Mouse (Mus musculus) erythroblast, embryonic 14.5 days (primary cell): ENCODE measurements around the gene Psip1.

Experiments used
- GATA1 ChIP-seq: IDR thresholded peaks from 2 replicates; pipeline ENCODE4 v1.6.1; 2012; ENCODE audit warnings: low read length, inconsistent platforms, mixed read lengths
- TAL1 ChIP-seq: IDR thresholded peaks from 3 replicates; pipeline ENCODE4 v1.6.1; 2012; ENCODE audit warnings: low read length, inconsistent platforms, mixed read lengths

DNA sequence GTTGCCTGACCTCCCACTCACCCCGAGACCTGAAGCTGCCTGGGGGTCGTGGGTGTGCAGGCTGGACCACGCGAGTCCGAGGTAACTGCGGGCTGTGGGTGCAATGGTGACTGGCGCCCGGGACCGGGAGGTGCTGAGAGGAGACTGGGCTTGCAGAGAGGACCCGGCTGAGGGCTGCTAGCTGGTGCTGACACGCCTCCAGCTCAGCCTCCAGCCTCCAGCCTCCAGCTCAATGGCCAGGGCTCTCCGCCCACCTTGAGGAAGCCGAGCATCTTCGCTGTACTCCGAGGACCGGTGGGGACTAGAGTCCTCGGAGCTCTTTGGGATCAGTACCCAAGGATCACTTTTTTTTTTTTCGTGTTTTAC is 39.4 kb upstream of the Psip1 start:
- no peak for TF ChIP-seq GATA1
- no peak for TF ChIP-seq TAL1
